Mouse (Mus musculus): Measurements from ENCODE around the gene Use1. TPM values are rescaled to one million over a fixed set of nuclear protein-coding genes. Genes with fewer than 3 reads are reported as not detected.

Gene Use1
- polyA plus RNA-seq, 1 experiment from 2014 or later: 109 TPM

DNA sequence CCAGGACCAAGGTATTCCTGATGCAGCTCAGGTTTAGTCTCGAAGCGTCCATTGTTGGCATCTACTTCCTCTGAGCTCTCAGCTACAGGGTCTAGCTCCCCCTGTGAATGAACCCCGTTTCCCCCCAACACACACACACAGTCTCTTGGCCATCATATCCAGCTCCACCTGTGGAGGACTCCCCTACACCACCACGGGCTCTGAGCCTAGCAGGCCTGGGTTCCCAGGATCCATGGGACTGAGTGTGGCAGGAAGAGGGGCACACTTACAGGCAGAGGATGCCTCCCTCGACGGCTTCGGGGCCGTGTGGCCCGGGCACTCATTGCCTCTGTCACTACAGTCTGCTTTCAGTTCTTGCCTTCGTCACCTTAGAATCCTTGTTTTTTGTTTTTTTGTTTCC lies 28.4 kb downstream of the Use1 start:
- Histone ChIP-seq H3K9me3 (no peaks in the 10 kb centered on the region), H3K4me2 (peak overlapping the region; percentile 21; the same call in 1 of the 2 replicates), H3K9ac (no peak overlapping the region), H3K27ac (replicated peaks) (peak overlapping the region; percentile 28), H3K27me3 (no peaks in the 10 kb centered on the region), H3K4me3 (no peak overlapping the region), H3K4me1 (replicated peaks) (peaks cover 8% of the 10 kb centered on the region), H3K36me3 (peaks cover 18% of the 10 kb centered on the region)
- 87% methylated on average over 10 of the region's 10 CpGs for WGBS
- ATAC-seq (ENCODE audit: low read depth): no peak

DNA sequence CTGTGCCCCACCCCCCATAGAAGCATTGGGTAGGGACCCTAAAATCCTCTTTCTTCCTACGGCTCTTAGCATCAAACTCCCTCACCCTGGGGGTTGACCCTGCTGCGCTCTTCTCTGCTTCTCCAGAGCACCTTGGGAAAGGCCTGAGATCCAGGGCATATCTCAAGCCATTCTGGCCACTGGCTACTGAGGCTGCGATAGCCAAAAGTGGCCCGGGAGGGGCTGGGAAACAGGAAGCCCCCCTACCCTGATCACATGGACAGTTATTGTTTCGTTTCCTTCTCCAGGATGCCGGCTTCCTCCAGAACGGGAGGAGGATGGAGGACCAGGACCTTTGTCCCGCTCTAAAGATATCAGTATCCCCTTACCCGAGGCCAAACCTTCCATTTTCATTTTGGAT lies 29.0 kb downstream of the Use1 start, which contains the start of gene Ushbp1:
Gene Ushbp1, minus strand, starts transcription at position 174 of the 400 bp plus-strand sequence.
- Histone ChIP-seq H3K9me3 (no peaks in the 10 kb centered on the region), H3K4me1 (replicated peaks) (peaks cover 8% of the 10 kb centered on the region), H3K4me3 (peak within 1 kb of the TSS; percentile 83), H3K9ac (peak within 1 kb of the TSS; percentile 82), H3K27ac (replicated peaks) (peak within 1 kb of the TSS; percentile 64), H3K4me2 (peak within 1 kb of the TSS; percentile 74), H3K36me3 (peaks cover 21% of the 10 kb centered on the region), H3K27me3 (no peaks in the 10 kb centered on the region)
- no peak for ATAC-seq (ENCODE audit: low read depth)
- WGBS: 83% methylated on average over 9 of the region's 9 CpGs

- peak within 1 kb of the TSS; percentile 83 for H3K4me3 ChIP-seq
- under 1% methylated on average over 34 of the region's 34 CpGs for WGBS
- H3K27ac ChIP-seq (replicated peaks): peak within 1 kb of the TSS; percentile 64
- ATAC-seq (ENCODE audit: low read depth): peak; percentile 98
- no peaks in the 10 kb centered on the region for H3K9me3 ChIP-seq
- peaks cover 24% of the 10 kb centered on the region for H3K36me3 ChIP-seq
- peak within 1 kb of the TSS; percentile 74 for H3K4me2 ChIP-seq
- peaks cover 8% of the 10 kb centered on the region for H3K4me1 ChIP-seq (replicated peaks)
- no peaks in the 10 kb centered on the region for H3K27me3 ChIP-seq
- peak within 1 kb of the TSS; percentile 82 for H3K9ac ChIP-seq
These were observed 30.1 kb downstream of the Use1 start, which contains the start of gene Babam1 for GRCm38 (mm10) chr8:71396639-71397305. Gene Babam1 (plus strand): TSS chr8:71396861.

GRCm38 (mm10) chr8:71397701-71398100 lies 31.1 kb downstream of the Use1 start:
- WGBS: 93% methylated on average over 12 of the region's 12 CpGs
- Histone ChIP-seq H3K9ac (peak overlapping the region; percentile 82), H3K36me3 (peaks cover 24% of the 10 kb centered on the region), H3K4me2 (peak overlapping the region; percentile 74), H3K9me3 (no peaks in the 10 kb centered on the region), H3K4me1 (replicated peaks) (peaks cover 8% of the 10 kb centered on the region), H3K4me3 (peak overlapping the region; percentile 83), H3K27ac (replicated peaks) (no peak overlapping the region), H3K27me3 (no peaks in the 10 kb centered on the region)
- ATAC-seq (ENCODE audit: low read depth): no peak

DNA sequence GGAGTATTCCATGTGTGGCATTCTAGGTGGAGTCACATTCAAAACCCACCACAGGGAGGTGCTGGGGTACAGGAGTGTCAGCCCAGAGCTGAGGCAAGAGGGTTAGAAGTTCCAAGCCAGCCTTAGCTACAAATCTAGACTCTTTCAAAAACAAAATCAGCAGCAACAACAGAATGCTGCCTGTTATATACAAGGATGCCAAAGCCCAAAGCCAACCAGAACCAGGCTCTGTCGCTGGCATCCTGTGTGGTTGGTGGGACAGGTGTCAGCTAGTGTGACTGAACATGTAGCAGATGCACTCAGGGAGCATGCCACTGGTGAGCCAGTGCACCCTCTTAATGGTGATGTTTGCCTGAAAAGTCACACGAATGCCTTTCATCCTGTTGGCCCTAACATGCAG lies 34.2 kb downstream of the Use1 start:
- no peak overlapping the region for H3K27ac ChIP-seq (replicated peaks)
- no peak overlapping the region for H3K4me3 ChIP-seq
- 99% methylated on average over 2 of the region's 2 CpGs for WGBS
- no peak overlapping the region for H3K4me2 ChIP-seq
- peaks cover 16% of the 10 kb centered on the region for H3K4me1 ChIP-seq (replicated peaks)
- H3K9ac ChIP-seq: no peak overlapping the region
- H3K36me3 ChIP-seq: peaks cover 24% of the 10 kb centered on the region
- no peaks in the 10 kb centered on the region for H3K27me3 ChIP-seq
- H3K9me3 ChIP-seq: no peaks in the 10 kb centered on the region
- ATAC-seq (ENCODE audit: low read depth): no peak

DNA sequence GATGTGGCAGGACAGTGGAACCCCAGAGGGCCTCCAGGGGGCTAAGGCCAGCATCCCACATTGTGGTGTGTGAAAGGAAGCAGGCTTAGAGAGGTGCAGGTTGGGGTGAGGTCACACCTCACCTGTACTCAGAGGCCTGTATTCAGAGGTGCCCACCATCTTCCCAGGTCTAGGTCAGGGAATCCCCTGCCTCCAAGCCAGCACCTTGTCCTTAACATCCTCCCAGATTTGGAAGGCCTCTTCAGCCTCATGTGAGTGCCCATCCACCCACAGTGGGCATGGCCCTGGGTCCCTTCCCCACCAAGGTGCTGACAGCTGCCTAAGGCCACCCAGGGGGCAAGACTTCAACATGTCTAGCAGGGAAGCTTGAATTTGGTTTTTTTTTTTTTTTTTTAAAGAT lies 34.8 kb downstream of the Use1 start:
- H3K4me1 ChIP-seq (replicated peaks): peaks cover 23% of the 10 kb centered on the region
- no peaks in the 10 kb centered on the region for H3K9me3 ChIP-seq
- H3K9ac ChIP-seq: no peak overlapping the region
- no peak for ATAC-seq (ENCODE audit: low read depth)
- no peak overlapping the region for H3K4me3 ChIP-seq
- H3K27ac ChIP-seq (replicated peaks): no peak overlapping the region
- no peak overlapping the region for H3K4me2 ChIP-seq
- no peaks in the 10 kb centered on the region for H3K27me3 ChIP-seq
- peaks cover 24% of the 10 kb centered on the region for H3K36me3 ChIP-seq

DNA sequence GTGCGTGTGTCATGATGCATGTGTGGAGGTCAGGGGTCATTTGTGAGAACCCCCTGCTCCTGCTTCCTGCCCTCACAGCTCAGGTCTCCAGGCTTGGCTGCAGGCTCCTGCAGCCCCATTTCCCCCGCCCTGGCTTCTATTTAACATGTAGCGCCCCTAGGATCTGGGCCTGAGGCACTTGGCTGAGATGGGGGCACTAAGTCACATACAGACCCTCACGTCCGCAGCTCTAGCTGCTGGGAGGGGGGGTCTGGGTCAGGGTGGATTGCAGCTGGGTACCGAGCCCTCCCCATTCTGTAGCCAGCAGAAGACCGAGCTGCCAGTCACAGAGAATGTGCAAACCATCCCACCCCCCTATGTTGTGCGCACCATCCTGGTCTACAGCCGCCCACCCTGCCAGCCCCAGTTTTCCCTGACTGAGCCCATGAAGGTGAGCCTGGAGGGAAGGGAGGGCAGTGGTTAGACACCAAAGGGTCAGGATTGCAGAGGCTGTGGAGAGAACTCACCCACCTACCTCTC lies 35.9 kb downstream of the Use1 start:
- H3K4me1 ChIP-seq (replicated peaks): peaks cover 28% of the 10 kb centered on the region
- no peak overlapping the region for H3K4me2 ChIP-seq
- WGBS: 85% methylated on average over 9 of the region's 9 CpGs
- ATAC-seq (ENCODE audit: low read depth): no peak
- H3K27me3 ChIP-seq: no peaks in the 10 kb centered on the region
- H3K9me3 ChIP-seq: no peaks in the 10 kb centered on the region
- no peak overlapping the region for H3K4me3 ChIP-seq
- H3K27ac ChIP-seq (replicated peaks): no peak overlapping the region
- peaks cover 24% of the 10 kb centered on the region for H3K36me3 ChIP-seq
- no peak overlapping the region for H3K9ac ChIP-seq

DNA sequence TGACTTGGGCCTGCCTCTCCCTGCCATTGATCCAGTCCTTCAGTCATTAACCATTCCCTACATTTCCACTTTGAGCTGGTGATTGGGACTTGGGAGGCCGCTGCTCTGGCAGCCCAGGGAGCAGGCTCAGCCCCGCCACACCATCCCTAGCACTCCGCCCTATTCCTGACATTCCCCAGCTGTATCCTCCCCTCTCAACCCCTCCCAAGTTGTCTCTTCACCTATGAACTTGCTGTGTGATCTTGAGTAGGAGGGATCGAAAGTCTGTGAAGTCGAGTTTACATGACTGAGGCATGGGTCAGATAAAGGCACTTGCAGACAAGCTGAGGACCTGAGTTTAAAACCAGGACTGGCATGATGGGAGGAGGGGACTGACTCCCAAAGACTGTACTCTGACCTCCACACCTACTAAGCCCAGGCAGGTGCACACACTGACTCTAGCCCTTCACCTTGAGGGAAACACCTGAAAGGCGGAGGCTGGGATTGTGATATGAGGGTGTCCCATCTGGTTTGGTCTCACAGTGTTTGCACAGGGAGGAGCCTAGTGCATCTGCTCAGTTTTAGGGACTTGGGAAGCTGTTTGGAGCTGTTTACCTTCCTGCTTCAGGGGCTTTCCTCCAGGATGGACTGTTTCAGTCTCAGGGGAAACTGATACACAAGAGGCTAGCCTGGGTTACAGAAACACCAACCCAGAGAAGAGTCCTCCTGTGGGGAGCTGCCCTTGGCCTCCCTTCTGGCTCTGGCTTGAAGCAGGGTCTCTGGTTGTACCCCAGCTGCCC lies 36.6 kb downstream of the Use1 start:
- WGBS: 85% methylated on average over 6 of the region's 6 CpGs
- H3K4me3 ChIP-seq: no peak overlapping the region
- ATAC-seq (ENCODE audit: low read depth): no peak
- no peak overlapping the region for H3K27ac ChIP-seq (replicated peaks)
- peaks cover 21% of the 10 kb centered on the region for H3K36me3 ChIP-seq
- no peaks in the 10 kb centered on the region for H3K27me3 ChIP-seq
- no peak overlapping the region for H3K9ac ChIP-seq
- H3K4me1 ChIP-seq (replicated peaks): peaks cover 24% of the 10 kb centered on the region
- no peak overlapping the region for H3K4me2 ChIP-seq
- H3K9me3 ChIP-seq: no peaks in the 10 kb centered on the region

DNA sequence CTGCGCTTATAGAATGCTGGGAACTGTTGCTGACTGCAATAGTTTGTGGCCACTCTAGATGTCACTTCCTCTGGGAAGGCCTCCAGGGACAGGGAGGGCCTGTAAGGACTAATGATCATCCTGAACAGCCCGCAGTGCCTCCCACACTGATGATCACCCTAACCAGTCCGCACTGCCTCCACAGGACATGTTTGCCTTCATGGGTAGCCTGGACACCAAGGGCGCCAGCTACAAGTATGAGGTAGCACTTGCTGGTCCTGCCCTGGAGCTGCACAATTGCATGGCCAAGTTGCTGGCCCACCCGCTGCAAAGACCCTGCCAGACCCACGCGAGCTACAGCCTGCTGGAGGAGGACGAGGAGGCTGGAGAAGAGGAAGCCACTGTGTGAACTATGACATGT lies 37.4 kb downstream of the Use1 start:
- no peaks in the 10 kb centered on the region for H3K9me3 ChIP-seq
- H3K4me3 ChIP-seq: no peak overlapping the region
- no peak for ATAC-seq (ENCODE audit: low read depth)
- H3K36me3 ChIP-seq: peaks cover 19% of the 10 kb centered on the region
- WGBS: 91% methylated on average over 8 of the region's 8 CpGs
- no peak overlapping the region for H3K9ac ChIP-seq
- no peak overlapping the region for H3K4me2 ChIP-seq
- no peaks in the 10 kb centered on the region for H3K27me3 ChIP-seq
- H3K27ac ChIP-seq (replicated peaks): no peak overlapping the region
- peaks cover 24% of the 10 kb centered on the region for H3K4me1 ChIP-seq (replicated peaks)

- H3K4me3 ChIP-seq: no peak overlapping the region
- H3K9me3 ChIP-seq: no peaks in the 10 kb centered on the region
- 86% methylated on average over 9 of the region's 9 CpGs for WGBS
- H3K4me1 ChIP-seq (replicated peaks): peaks cover 24% of the 10 kb centered on the region
- no peak overlapping the region for H3K9ac ChIP-seq
- ATAC-seq (ENCODE audit: low read depth): no peak
- peaks cover 10% of the 10 kb centered on the region for H3K36me3 ChIP-seq
- H3K4me2 ChIP-seq: peak overlapping the region; percentile 82; the same call in 1 of the 2 replicates
- H3K27me3 ChIP-seq: no peaks in the 10 kb centered on the region
- no peak overlapping the region for H3K27ac ChIP-seq (replicated peaks)
These were observed 38.3 kb downstream of the Use1 start for GRCm38 (mm10) chr8:71404951-71405351.

- Histone ChIP-seq H3K9me3 (no peaks in the 10 kb centered on the region), H3K9ac (peak within 1 kb of the TSS; percentile 60), H3K4me3 (peak within 1 kb of the TSS; percentile 42), H3K27me3 (no peaks in the 10 kb centered on the region), H3K4me1 (replicated peaks) (peaks cover 24% of the 10 kb centered on the region), H3K27ac (replicated peaks) (0 out of 2 replicates have a peak within 1 kb of the TSS, but pooled peaks have one; percentile 28), H3K4me2 (peak within 1 kb of the TSS; percentile 82), H3K36me3 (peaks cover 8% of the 10 kb centered on the region)
- peak; percentile 85 for ATAC-seq (ENCODE audit: low read depth)
- 17% methylated on average over 33 of the region's 33 CpGs for WGBS
These were observed 38.9 kb downstream of the Use1 start, which contains the start of gene Ankle1 for GRCm38 (mm10) chr8:71405401-71406098. Gene Ankle1 (plus strand): TSS chr8:71406010.

Data from neural tube, embryonic 13.5 days (tissue).